Mouse (Mus musculus) testis, adult 2 months (tissue): ENCODE results near the gene Zbtb16.

Experiments
- CTCF ChIP-seq: fragments of 200-500 bp; IDR thresholded peaks from 2 replicates; pipeline ENCODE4 v1.5.1; 2012; ENCODE audit warnings: low read depth, mild to moderate bottlenecking, inconsistent platforms, low read length, moderate library complexity; ENCODE audit not compliant: control insufficient read depth, insufficient read depth, insufficient replicate concordance
- POLR2A ChIP-seq: fragments of 200-500 bp; IDR thresholded peaks from 2 replicates; pipeline ENCODE4 v1.6.1; 2012; ENCODE audit warnings: low read depth, mild to moderate bottlenecking, inconsistent platforms, low read length, moderate library complexity; ENCODE audit not compliant: control insufficient read depth

DNA sequence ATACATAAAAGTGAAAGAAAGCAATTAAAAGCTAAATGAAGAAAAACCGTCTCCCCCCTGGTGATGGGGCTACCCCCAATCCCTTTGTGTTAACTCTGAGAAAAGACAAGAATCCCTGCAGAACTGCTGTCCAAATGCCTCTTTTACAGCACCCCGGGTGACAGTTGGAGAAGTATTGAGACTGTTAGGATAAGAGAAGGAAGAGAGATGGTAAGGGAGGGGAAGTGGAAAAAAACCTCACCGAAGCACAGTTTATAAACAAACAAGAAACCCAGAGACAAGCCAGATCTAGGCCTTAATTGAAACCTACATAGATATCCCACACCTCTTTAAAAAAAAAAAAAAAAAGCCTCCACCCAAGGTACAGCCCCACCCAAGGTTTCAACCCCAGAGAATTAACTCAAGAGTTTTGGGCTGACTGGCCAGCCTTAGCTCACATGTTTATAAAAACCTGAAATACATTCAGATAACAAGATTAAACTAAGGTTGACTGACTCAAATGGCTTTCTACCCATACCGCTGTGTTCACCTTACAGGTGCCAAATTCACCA lies 42.3 kb downstream of the Zbtb16 start:
- TF ChIP-seq CTCF (no peak), POLR2A (no peak)
